Comparison of ENCODE assay signal across 7 mouse cellular contexts in genomic region chr13:53393498-53394242, GRCm38 (mm10). TPM values are rescaled to one million over a fixed set of nuclear protein-coding genes. Genes with fewer than 3 reads are reported as not detected.
A peak's percentile ranks its signal among the peaks of the same experiment; 100 is the strongest.
DNase-seq lines count a peak whose midpoint lies in the region; ATAC-seq and TF ChIP-seq lines count a peak whose summit lies in the region.

No protein-coding gene starts in this region.

- peak overlapping the region; percentile 39 for H3K4me2 ChIP-seq in embryonic facial prominence, embryonic 14.5 days (ENCODE audit: low read depth, low read length)
- H3K4me2 ChIP-seq in hindbrain, embryonic 12.5 days (replicated peaks), result peak overlapping the region; percentile 36

- no peak overlapping the region for H3K4me3 ChIP-seq in G1E (ENCODE audit: low read depth, low read length)
- H3K4me3 ChIP-seq in embryonic facial prominence, embryonic 14.5 days (ENCODE audit: low read depth, low read length), result no peak overlapping the region; the same call in 1 of the 2 replicates
- peak overlapping the region; percentile 12 for H3K4me3 ChIP-seq in hindbrain, embryonic 12.5 days
- no peak overlapping the region for H3K4me3 ChIP-seq in small intestine, adult 2 months (ENCODE audit: low read depth, low read length)

- 22% methylated on average over 16 of the region's 16 CpGs for WGBS in embryonic facial prominence, embryonic 14.5 days
- WGBS in hindbrain, embryonic 12.5 days, result 22% methylated on average over 16 of the region's 16 CpGs
- 27% methylated on average over 16 of the region's 16 CpGs for WGBS in small intestine, adult 2 months

- H3K9me3 ChIP-seq in G1E (replicated peaks), result 0 out of 2 replicates have a peak, but pooled peaks cover 6% of the 10 kb centered on the region
- H3K9me3 ChIP-seq in embryonic facial prominence, embryonic 14.5 days (ENCODE audit: control insufficient read depth, low read length), result no peaks in the 10 kb centered on the region
- no peaks in the 10 kb centered on the region for H3K9me3 ChIP-seq in hindbrain, embryonic 12.5 days (replicated peaks)

- no peaks in the 10 kb centered on the region for H3K4me1 ChIP-seq in G1E (ENCODE audit: insufficient read depth, low read depth, low read length)
- peaks cover 5% of the 10 kb centered on the region; the same call in 1 of the 2 replicates for H3K4me1 ChIP-seq in embryonic facial prominence, embryonic 14.5 days (ENCODE audit: control insufficient read depth, insufficient read depth, low read length)
- peaks cover 4% of the 10 kb centered on the region; the same call in 1 of the 2 replicates for H3K4me1 ChIP-seq in hindbrain, embryonic 12.5 days
- no peaks in the 10 kb centered on the region for H3K4me1 ChIP-seq in small intestine, adult 2 months (ENCODE audit: control insufficient read depth, insufficient read depth, insufficient read length, low read length)

- no peak overlapping the region for H3K9ac ChIP-seq in embryonic facial prominence, embryonic 14.5 days (ENCODE audit: low read depth, low read length)
- no peak overlapping the region for H3K9ac ChIP-seq in hindbrain, embryonic 12.5 days

- ATAC-seq in G1E (ENCODE audit: extremely low read depth, insufficient number of reproducible peaks, low FRiP score, poor library complexity, severe bottlenecking), result no peak
- peak; percentile 83 for ATAC-seq in embryonic facial prominence, embryonic 14.5 days (ENCODE audit: low read depth)
- peak; percentile 43; the same call in 1 of the 2 replicates for ATAC-seq in hindbrain, embryonic 12.5 days (ENCODE audit: low FRiP score)

- TF ChIP-seq POLR2A in small intestine, adult 2 months (IDR thresholded peaks at IDR 0.05; ENCODE audit: low read depth, low read length), result no peak

- no peak for DNase-seq in G1E (ENCODE audit: low spot score)
- peak; percentile 37 to 52 for DNase-seq in adrenal gland, postnatal 36 days
- peak; percentile 82 for DNase-seq in embryonic facial prominence, embryonic 14.5 days (ENCODE audit: low spot score)
- DNase-seq in layer of hippocampus, postnatal 14 days (ENCODE audit: low spot score in 2 of 2), result peak; percentile 71 to 76
- peak; percentile 48 to 57 for DNase-seq in lung, postnatal 4 days

- H3K27me3 ChIP-seq in G1E (ENCODE audit: insufficient read depth, low read length), result no peaks in the 10 kb centered on the region
- no peaks in the 10 kb centered on the region for H3K27me3 ChIP-seq in embryonic facial prominence, embryonic 14.5 days (replicated peaks; ENCODE audit: control insufficient read depth, insufficient read depth, low read length)
- H3K27me3 ChIP-seq in hindbrain, embryonic 12.5 days, result peaks cover 3% of the 10 kb centered on the region
- H3K27me3 ChIP-seq in small intestine, adult 2 months (ENCODE audit: control insufficient read depth, insufficient read depth, low read length), result no peaks in the 10 kb centered on the region

- no peaks in the 10 kb centered on the region for H3K36me3 ChIP-seq in G1E (replicated peaks)
- no peaks in the 10 kb centered on the region for H3K36me3 ChIP-seq in embryonic facial prominence, embryonic 14.5 days (ENCODE audit: control insufficient read depth, insufficient read depth, low read length)
- no peaks in the 10 kb centered on the region for H3K36me3 ChIP-seq in hindbrain, embryonic 12.5 days
- H3K36me3 ChIP-seq in small intestine, adult 2 months (ENCODE audit: control insufficient read depth, insufficient read depth, low read length), result no peaks in the 10 kb centered on the region

- no peak overlapping the region for H3K27ac ChIP-seq in embryonic facial prominence, embryonic 14.5 days (replicated peaks; ENCODE audit: low read depth, low read length)
- no peak overlapping the region; the same call in 1 of the 2 replicates for H3K27ac ChIP-seq in hindbrain, embryonic 12.5 days
- H3K27ac ChIP-seq in small intestine, adult 2 months (ENCODE audit: insufficient read depth, low read depth, low read length), result no peak overlapping the region

- 0 out of 2 replicates have a peak, but pooled peaks have one; percentile 15 for TF ChIP-seq CTCF in G1E (IDR thresholded peaks at IDR 0.05; ENCODE audit: low read depth, low read length)
- peak; percentile 65; the same call in 1 of the 2 replicates for TF ChIP-seq CTCF in small intestine, adult 2 months (IDR thresholded peaks at IDR 0.05; ENCODE audit: extremely low read depth, insufficient read length, insufficient replicate concordance, low read depth, low read length)

RNA-seq across cellular contexts. Expression of gene Sptlc1, which starts 16.5 kb away (rescaled TPM):
- total RNA-seq in G1E (2014; fragmentation: Nextera tagmentation), result 20.4 and 28.7 TPM in 2 replicates
- total RNA-seq in G1E (2017), result 44.4 and 45.5 TPM in 2 replicates
- 3.9 and 4.4 TPM in 2 replicates for polyA plus RNA-seq in G1E (2012)
- total RNA-seq in adrenal gland, postnatal 36 days (2021), result 10 to 100 TPM; 55.0 to 81.5 TPM
- 33.4 and 43.1 TPM in 2 replicates for polyA plus RNA-seq in embryonic facial prominence, embryonic 14.5 days (2014; fragmentation: Nextera tagmentation; extraction: Ambion mirVana)
- polyA plus RNA-seq in hindbrain, embryonic 12.5 days (2016; fragmentation: Nextera tagmentation; extraction: Ambion mirVana), result 34.7 and 35.5 TPM in 2 replicates
- total RNA-seq in layer of hippocampus, postnatal 14 days (2021), result 10 to 100 TPM; 30.4 to 32.8 TPM
- polyA plus RNA-seq in small intestine, adult 2 months (2012; rRNA removed), result 9.1 and 15.5 TPM in 2 replicates
